Mouse (Mus musculus): ENCODE measurements around the gene Uqcrc2. TPM values are rescaled to one million over a fixed set of nuclear protein-coding genes. Genes with fewer than 3 reads are reported as not detected.

Gene Uqcrc2
- total RNA-seq, 2 experiments from 2014 or later: 459 to 637 TPM

DNA sequence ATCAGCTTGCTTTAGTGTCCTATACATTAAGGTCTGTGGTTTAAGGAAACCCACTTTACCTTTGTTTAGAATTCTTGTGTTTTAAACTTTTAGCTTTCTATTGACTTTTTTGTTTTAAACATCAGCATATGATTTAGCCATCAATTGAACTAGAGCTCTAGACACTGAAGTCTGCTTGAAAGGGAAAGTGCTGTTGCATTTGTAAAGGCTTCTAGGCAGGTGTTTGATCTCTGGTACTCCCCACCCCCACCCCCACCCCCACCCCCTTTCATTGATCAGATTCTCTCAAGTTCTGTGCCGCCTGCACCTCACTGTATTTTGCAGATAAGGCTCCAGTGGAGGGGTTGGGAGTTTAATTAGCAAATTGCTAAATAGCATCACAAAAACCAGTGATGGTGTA lies 60.7 kb downstream of the Uqcrc2 start:
- no peak for DNase-seq
- Histone ChIP-seq H3K27ac (no peak overlapping the region), H3K4me3 (no peak overlapping the region)
- TF ChIP-seq CTCF (IDR thresholded peaks at IDR 0.05): no peak
- intact Hi-C loops (cut with DNase I): no loop called here

DNA sequence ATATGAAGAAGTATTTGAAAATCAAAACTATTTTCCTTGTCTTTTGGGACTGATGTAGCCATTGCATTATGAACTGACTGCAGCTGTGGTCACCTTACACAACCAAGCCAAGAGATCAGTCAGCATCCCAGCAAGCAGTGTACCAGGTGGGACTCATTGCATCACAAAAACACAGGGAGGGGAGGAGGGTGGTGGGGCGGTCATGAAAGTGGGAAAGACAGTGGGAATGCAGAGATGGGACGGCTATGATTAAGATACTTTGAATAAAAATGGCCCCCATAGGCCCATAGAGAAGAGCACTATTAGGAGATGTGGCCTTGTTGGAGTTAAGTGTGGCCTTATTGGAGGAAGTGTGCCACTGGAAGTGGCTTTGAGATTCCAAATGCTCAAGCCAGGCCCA lies 61.4 kb downstream of the Uqcrc2 start:
- no peak overlapping the region for H3K4me3 ChIP-seq
- DNase-seq: no peak
- intact Hi-C loops (cut with DNase I): no loop called here
- H3K27ac ChIP-seq: no peak overlapping the region
- TF ChIP-seq CTCF (IDR thresholded peaks at IDR 0.05): no peak

DNA sequence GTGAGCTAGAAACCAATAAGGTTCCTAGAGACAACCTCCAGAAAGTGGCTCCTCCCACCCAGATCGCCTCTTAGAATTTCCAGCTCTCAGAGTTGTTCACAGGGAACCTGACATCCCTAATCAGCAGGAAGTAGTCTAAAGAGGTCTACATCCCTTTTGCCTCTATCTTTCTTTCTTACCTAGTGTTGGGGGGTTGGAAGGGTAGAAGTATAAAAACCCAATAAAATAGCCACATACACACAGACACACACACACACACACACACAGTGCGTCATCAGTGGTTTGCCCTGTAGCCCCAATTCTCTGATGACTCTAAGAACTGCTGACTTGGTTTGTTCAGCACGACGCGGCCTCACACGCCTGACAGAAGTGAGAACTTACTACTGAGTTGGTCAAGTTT lies 64.6 kb downstream of the Uqcrc2 start:
- H3K4me3 ChIP-seq: no peak overlapping the region
- intact Hi-C loops (cut with DNase I): no loop called here
- no peak for DNase-seq
- H3K27ac ChIP-seq: no peak overlapping the region
- no peak for TF ChIP-seq CTCF (IDR thresholded peaks at IDR 0.05)

DNA sequence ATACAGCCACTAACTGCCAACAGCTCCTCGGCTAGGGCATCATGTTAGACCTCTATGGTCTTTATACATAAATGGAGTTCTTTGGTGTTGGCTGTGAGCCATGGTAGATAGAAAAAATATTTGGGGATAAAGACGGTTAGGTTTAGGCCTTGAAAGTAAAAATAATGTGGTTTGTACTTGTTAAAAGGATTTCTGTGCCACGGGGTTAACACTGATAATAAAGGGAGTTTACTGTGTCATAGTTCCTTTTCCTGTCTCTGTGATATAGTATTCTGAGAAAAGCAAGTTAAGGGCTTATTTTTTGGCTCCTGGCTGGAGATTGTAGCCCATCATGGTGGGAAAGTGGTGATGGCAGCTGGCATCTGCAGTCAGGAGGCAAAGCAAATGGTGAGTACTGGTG lies 68.9 kb downstream of the Uqcrc2 start:
- Histone ChIP-seq H3K27ac (no peak overlapping the region), H3K4me3 (no peak overlapping the region)
- no peak for DNase-seq
- intact Hi-C loops (cut with DNase I): no loop called here
- TF ChIP-seq CTCF (IDR thresholded peaks at IDR 0.05): no peak

Other genes starting within 250 kb of the Uqcrc2 start
- gene Abca16, start 225.5 kb upstream of the Uqcrc2 start, total RNA-seq (2021): not detected
- gene Pdzd9, start 35.2 kb downstream of the Uqcrc2 start, total RNA-seq (2021): not detected
- gene Mosmo, start 42.4 kb downstream of the Uqcrc2 start, total RNA-seq (2021): 10 to 100 TPM; 19.5 to 23.0 TPM
- gene Vwa3a, start 104.1 kb downstream of the Uqcrc2 start, total RNA-seq (2021): 1 to 10 TPM in 1 of 2 experiments, under 1 TPM in 1; 0.48 to 1.1 TPM
- gene Gm5737, start 177.2 kb downstream of the Uqcrc2 start, total RNA-seq (2021): under 1 TPM; 0.31 to 0.42 TPM
- gene Eef2k, start 207.7 kb downstream of the Uqcrc2 start, total RNA-seq (2021): 10 to 100 TPM; 53.1 to 88.8 TPM